Mouse (Mus musculus): ENCODE measurements around the gene Golga1. TPM values are rescaled to one million over a fixed set of nuclear protein-coding genes. Genes with fewer than 3 reads are reported as not detected.

The Golga1 gene
- polyA plus RNA-seq, 1 experiment from 2014 or later: 34.4 TPM

GRCm38 (mm10) chr2:39064687-39065399 lies 498 bp downstream of the Golga1 start:
- DNase-seq (ENCODE audit: low spot score, missing footprints): peak; percentile 89
- H3K27ac ChIP-seq (ENCODE audit: low read depth, low read length): peak overlapping the region; percentile 52
- 9% methylated on average over 25 of the region's 25 CpGs for WGBS
- peak overlapping the region; percentile 78 for H3K4me3 ChIP-seq (ENCODE audit: low read depth, low read length)
- peak; percentile 6; the same call in 1 of the 2 replicates for ATAC-seq (ENCODE audit: low FRiP score)
- peak overlapping the region; percentile 94 for H3K9ac ChIP-seq (ENCODE audit: low read length)
- H3K9me3 ChIP-seq (ENCODE audit: control insufficient read depth, low read length): no peaks in the 10 kb centered on the region
- no peaks in the 10 kb centered on the region for H3K27me3 ChIP-seq (ENCODE audit: control insufficient read depth, insufficient read depth, low read length)
- H3K4me1 ChIP-seq (ENCODE audit: control insufficient read depth, insufficient read depth, low read length): peaks cover 4% of the 10 kb centered on the region
- no peaks in the 10 kb centered on the region for H3K36me3 ChIP-seq (ENCODE audit: control insufficient read depth, insufficient read depth, low read length)
- H3K4me2 ChIP-seq: peak overlapping the region; percentile 64

- Histone ChIP-seq H3K4me1 (ENCODE audit: control insufficient read depth, insufficient read depth, low read length) (no peaks in the 10 kb centered on the region), H3K36me3 (ENCODE audit: control insufficient read depth, insufficient read depth, low read length) (peaks cover 9% of the 10 kb centered on the region), H3K27me3 (ENCODE audit: control insufficient read depth, insufficient read depth, low read length) (no peaks in the 10 kb centered on the region), H3K27ac (ENCODE audit: low read depth, low read length) (no peak overlapping the region), H3K9me3 (ENCODE audit: control insufficient read depth, low read length) (no peaks in the 10 kb centered on the region), H3K4me3 (ENCODE audit: low read depth, low read length) (no peak overlapping the region), H3K9ac (ENCODE audit: low read length) (no peak overlapping the region), H3K4me2 (no peak overlapping the region)
- ATAC-seq (ENCODE audit: low FRiP score) (no peak), DNase-seq (ENCODE audit: low spot score, missing footprints) (peak; percentile 78)
- WGBS: 91% methylated on average over 1 of the region's 1 CpGs
Observed at GRCm38 (mm10) chr2:39048515-39048914, 16.8 kb downstream of the Golga1 start.

GRCm38 (mm10) chr2:39040215-39040614 lies 25.1 kb downstream of the Golga1 start:
- Histone ChIP-seq H3K4me2 (no peak overlapping the region), H3K4me1 (ENCODE audit: control insufficient read depth, insufficient read depth, low read length) (no peaks in the 10 kb centered on the region), H3K4me3 (ENCODE audit: low read depth, low read length) (no peak overlapping the region), H3K36me3 (ENCODE audit: control insufficient read depth, insufficient read depth, low read length) (peaks cover 15% of the 10 kb centered on the region; the same call in 1 of the 2 replicates), H3K27me3 (ENCODE audit: control insufficient read depth, insufficient read depth, low read length) (no peaks in the 10 kb centered on the region), H3K9me3 (ENCODE audit: control insufficient read depth, low read length) (no peaks in the 10 kb centered on the region), H3K9ac (ENCODE audit: low read length) (no peak overlapping the region), H3K27ac (ENCODE audit: low read depth, low read length) (no peak overlapping the region)
- 94% methylated on average over 1 of the region's 1 CpGs for WGBS
- ATAC-seq (ENCODE audit: low FRiP score) (no peak), DNase-seq (ENCODE audit: low spot score, missing footprints) (peak; percentile 44)

GRCm38 (mm10) chr2:39031611-39032010 lies 33.7 kb downstream of the Golga1 start:
- DNase-seq (ENCODE audit: low spot score, missing footprints): no peak
- no peak overlapping the region for H3K9ac ChIP-seq (ENCODE audit: low read length)
- WGBS: 81% methylated on average over 1 of the region's 1 CpGs
- H3K4me2 ChIP-seq: no peak overlapping the region
- H3K27me3 ChIP-seq (ENCODE audit: control insufficient read depth, insufficient read depth, low read length): no peaks in the 10 kb centered on the region
- no peak for ATAC-seq (ENCODE audit: low FRiP score)
- peaks cover 18% of the 10 kb centered on the region for H3K36me3 ChIP-seq (ENCODE audit: control insufficient read depth, insufficient read depth, low read length)
- H3K9me3 ChIP-seq (ENCODE audit: control insufficient read depth, low read length): no peaks in the 10 kb centered on the region
- H3K27ac ChIP-seq (ENCODE audit: low read depth, low read length): no peak overlapping the region
- no peaks in the 10 kb centered on the region for H3K4me1 ChIP-seq (ENCODE audit: control insufficient read depth, insufficient read depth, low read length)
- no peak overlapping the region for H3K4me3 ChIP-seq (ENCODE audit: low read depth, low read length)

GRCm38 (mm10) chr2:39020004-39020403 lies 45.3 kb downstream of the Golga1 start:
- Histone ChIP-seq H3K9me3 (ENCODE audit: control insufficient read depth, low read length) (no peaks in the 10 kb centered on the region), H3K36me3 (ENCODE audit: control insufficient read depth, insufficient read depth, low read length) (peaks cover 40% of the 10 kb centered on the region; the same call in 1 of the 2 replicates), H3K4me1 (ENCODE audit: control insufficient read depth, insufficient read depth, low read length) (no peaks in the 10 kb centered on the region), H3K4me2 (no peak overlapping the region), H3K9ac (ENCODE audit: low read length) (no peak overlapping the region), H3K27ac (ENCODE audit: low read depth, low read length) (no peak overlapping the region), H3K27me3 (ENCODE audit: control insufficient read depth, insufficient read depth, low read length) (no peaks in the 10 kb centered on the region), H3K4me3 (ENCODE audit: low read depth, low read length) (no peak overlapping the region)
- 100% methylated on average over 1 of the region's 1 CpGs for WGBS
- ATAC-seq (ENCODE audit: low FRiP score) (no peak), DNase-seq (ENCODE audit: low spot score, missing footprints) (no peak)

- Histone ChIP-seq H3K4me1 (ENCODE audit: control insufficient read depth, insufficient read depth, low read length) (no peaks in the 10 kb centered on the region), H3K4me2 (no peak overlapping the region), H3K27me3 (ENCODE audit: control insufficient read depth, insufficient read depth, low read length) (no peaks in the 10 kb centered on the region), H3K9me3 (ENCODE audit: control insufficient read depth, low read length) (no peaks in the 10 kb centered on the region), H3K9ac (ENCODE audit: low read length) (no peak overlapping the region), H3K27ac (ENCODE audit: low read depth, low read length) (no peak overlapping the region), H3K36me3 (ENCODE audit: control insufficient read depth, insufficient read depth, low read length) (peaks cover 33% of the 10 kb centered on the region), H3K4me3 (ENCODE audit: low read depth, low read length) (no peak overlapping the region)
- DNase-seq (ENCODE audit: low spot score, missing footprints) (no peak), ATAC-seq (ENCODE audit: low FRiP score) (no peak)
- 77% methylated on average over 3 of the region's 3 CpGs for WGBS
Observed at GRCm38 (mm10) chr2:39016581-39016980, 48.8 kb downstream of the Golga1 start.

- Histone ChIP-seq H3K27me3 (ENCODE audit: control insufficient read depth, insufficient read depth, low read length) (no peaks in the 10 kb centered on the region), H3K9me3 (ENCODE audit: control insufficient read depth, low read length) (no peaks in the 10 kb centered on the region), H3K27ac (ENCODE audit: low read depth, low read length) (no peak overlapping the region), H3K4me1 (ENCODE audit: control insufficient read depth, insufficient read depth, low read length) (peaks cover 12% of the 10 kb centered on the region), H3K4me2 (no peak overlapping the region), H3K4me3 (ENCODE audit: low read depth, low read length) (no peak overlapping the region), H3K36me3 (ENCODE audit: control insufficient read depth, insufficient read depth, low read length) (peaks cover 17% of the 10 kb centered on the region), H3K9ac (ENCODE audit: low read length) (no peak overlapping the region)
- ATAC-seq (ENCODE audit: low FRiP score) (no peak), DNase-seq (ENCODE audit: low spot score, missing footprints) (no peak)
- 88% methylated on average over 7 of the region's 7 CpGs for WGBS
Observed at GRCm38 (mm10) chr2:39012768-39013279, 52.5 kb downstream of the Golga1 start.

- ATAC-seq (ENCODE audit: low FRiP score): no peak
Observed at GRCm38 (mm10) chr2:39011971-39012370, 53.4 kb downstream of the Golga1 start.

GRCm38 (mm10) chr2:39011264-39011663 lies 54.1 kb downstream of the Golga1 start:
- H3K27ac ChIP-seq (ENCODE audit: low read depth, low read length): no peak overlapping the region
- H3K4me2 ChIP-seq: no peak overlapping the region
- ATAC-seq (ENCODE audit: low FRiP score) (no peak), DNase-seq (ENCODE audit: low spot score, missing footprints) (no peak)
- H3K27me3 ChIP-seq (ENCODE audit: control insufficient read depth, insufficient read depth, low read length): no peaks in the 10 kb centered on the region
- H3K9ac ChIP-seq (ENCODE audit: low read length): no peak overlapping the region
- peaks cover 16% of the 10 kb centered on the region for H3K4me1 ChIP-seq (ENCODE audit: control insufficient read depth, insufficient read depth, low read length)
- H3K4me3 ChIP-seq (ENCODE audit: low read depth, low read length): no peak overlapping the region
- peaks cover 13% of the 10 kb centered on the region for H3K36me3 ChIP-seq (ENCODE audit: control insufficient read depth, insufficient read depth, low read length)
- no peaks in the 10 kb centered on the region for H3K9me3 ChIP-seq (ENCODE audit: control insufficient read depth, low read length)

More at GRCm38 (mm10) chr2:39011971-39012370, 53.4 kb downstream of the Golga1 start:
- H3K36me3 ChIP-seq (ENCODE audit: control insufficient read depth, insufficient read depth, low read length): peaks cover 17% of the 10 kb centered on the region
- H3K27me3 ChIP-seq (ENCODE audit: control insufficient read depth, insufficient read depth, low read length): no peaks in the 10 kb centered on the region
- H3K9ac ChIP-seq (ENCODE audit: low read length): no peak overlapping the region
- WGBS: 92% methylated on average over 3 of the region's 3 CpGs
- peaks cover 16% of the 10 kb centered on the region for H3K4me1 ChIP-seq (ENCODE audit: control insufficient read depth, insufficient read depth, low read length)
- H3K4me3 ChIP-seq (ENCODE audit: low read depth, low read length): no peak overlapping the region
- no peaks in the 10 kb centered on the region for H3K9me3 ChIP-seq (ENCODE audit: control insufficient read depth, low read length)
- no peak overlapping the region for H3K4me2 ChIP-seq
- H3K27ac ChIP-seq (ENCODE audit: low read depth, low read length): no peak overlapping the region
- DNase-seq (ENCODE audit: low spot score, missing footprints): no peak
